Mouse (Mus musculus): ENCODE measurements around the gene Kif1b. TPM values are rescaled to one million over a fixed set of nuclear protein-coding genes. Genes with fewer than 3 reads are reported as not detected.

Gene Kif1b
- total and polyA plus RNA-seq, 3 experiments: 10.0 to 27.6 (median 17.0) TPM

DNA sequence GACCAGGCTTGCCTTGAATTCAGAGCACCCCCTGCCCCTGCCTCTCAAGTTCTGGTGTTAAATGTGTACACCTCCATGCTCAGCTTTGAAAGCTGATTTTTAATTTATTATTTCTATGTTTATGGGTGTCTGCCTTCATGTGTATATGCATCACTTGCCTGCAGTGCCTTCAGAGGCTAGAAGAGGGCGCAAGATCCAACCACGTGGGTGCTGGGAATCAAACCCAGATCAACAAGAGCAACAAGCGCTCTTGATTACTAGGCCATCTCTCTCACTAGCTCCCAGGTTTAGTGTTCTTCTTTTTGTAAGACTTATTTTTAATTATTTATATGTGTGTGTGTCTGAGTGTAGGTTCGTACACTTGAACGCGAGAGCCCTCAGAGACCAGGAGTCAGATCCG is 152.6 kb downstream of the Kif1b start:
- H3K27me3 ChIP-seq (replicated peaks): no peaks in the 10 kb centered on the region
- H3K9ac ChIP-seq (ENCODE audit: insufficient read depth, low read depth): no peak overlapping the region
- H3K4me2 ChIP-seq (ENCODE audit: insufficient read depth, low read depth, poor library complexity, severe bottlenecking): no peak overlapping the region
- TF ChIP-seq CTCF (conservative IDR thresholded peaks at IDR 0.05 in 1 of 2, IDR thresholded peaks at IDR 0.05 in 1 of 2; ENCODE audit: low read depth in 2 of 2, low read length in 2 of 2): 0 out of 4 replicates have a peak, but pooled peaks of 1 of the 2 experiments have one; percentile 6
- TF ChIP-seq NELFE (IDR thresholded peaks at IDR 0.05; ENCODE audit: low read depth, low read length): no peak
- peaks cover 5% of the 10 kb centered on the region for H3K9me3 ChIP-seq (replicated peaks; ENCODE audit: low read length)
- in situ Hi-C loops (cut with MboI; ENCODE audit: low pct_ligation_motif_present, low pct_unique_long_range_greater_than_20kb, low sequenced_read_pairs) (loop anchor here (25.0 kb wide), 1 partner anchor 557 kb away; the partner anchor contains the start of gene Pik3cd), dilution Hi-C loops (cut with MboI; ENCODE audit: extremely low pct_ligation_motif_present, extremely low pct_unique_long_range_greater_than_20kb, low sequenced_read_pairs) (no loop called here)
- H3K36me3 ChIP-seq (replicated peaks in 1 of 2; ENCODE audit: control insufficient read depth in 1 of 2, insufficient read depth in 1 of 2, low read length in 1 of 2): peaks cover 92 to 99% of the 10 kb centered on the region in 2 experiments
- H3K79me2 ChIP-seq (replicated peaks; ENCODE audit: control insufficient read depth, extremely low read depth, insufficient read depth, poor library complexity, severe bottlenecking): no peaks in the 10 kb centered on the region
- no peak for DNase-seq (ENCODE audit: extremely low read depth)
- no peak overlapping the region for H3K4me3 ChIP-seq (replicated peaks in 1 of 3; ENCODE audit: low read depth in 2 of 3, low read length in 2 of 3, poor library complexity in 1 of 3)
- no peak overlapping the region for H3K27ac ChIP-seq (ENCODE audit: insufficient read depth, low read depth)
- H3K4me1 ChIP-seq (ENCODE audit: control insufficient read depth in 1 of 2, insufficient read depth in 2 of 2): peaks cover 0 to 4% of the 10 kb centered on the region in 2 experiments; a peak in 1 of 4 replicates

- no peaks in the 10 kb centered on the region for H3K79me2 ChIP-seq (replicated peaks; ENCODE audit: control insufficient read depth, extremely low read depth, insufficient read depth, poor library complexity, severe bottlenecking)
- no peak overlapping the region for H3K4me2 ChIP-seq (ENCODE audit: insufficient read depth, low read depth, poor library complexity, severe bottlenecking)
- in situ Hi-C loops (cut with MboI; ENCODE audit: low pct_ligation_motif_present, low pct_unique_long_range_greater_than_20kb, low sequenced_read_pairs) (loop anchor here (25.0 kb wide), 1 partner anchor 562 kb away; the partner anchor contains the start of gene Pik3cd), dilution Hi-C loops (cut with MboI; ENCODE audit: extremely low pct_ligation_motif_present, extremely low pct_unique_long_range_greater_than_20kb, low sequenced_read_pairs) (no loop called here)
- H3K4me1 ChIP-seq (ENCODE audit: control insufficient read depth in 1 of 2, insufficient read depth in 2 of 2): peaks cover 4 to 9% of the 10 kb centered on the region in 2 experiments; a peak in 3 of 4 replicates
- H3K27ac ChIP-seq (ENCODE audit: insufficient read depth, low read depth): no peak overlapping the region
- no peaks in the 10 kb centered on the region for H3K27me3 ChIP-seq (replicated peaks)
- peaks cover 3% of the 10 kb centered on the region for H3K9me3 ChIP-seq (replicated peaks; ENCODE audit: low read length)
- TF ChIP-seq ZKSCAN1 (IDR thresholded peaks at IDR 0.05; ENCODE audit: borderline replicate concordance, low read depth, low read length): no peak
- no peak for TF ChIP-seq UBTF (IDR thresholded peaks at IDR 0.05; ENCODE audit: low read depth, low read length)
- TF ChIP-seq CHD1 (IDR thresholded peaks at IDR 0.05; ENCODE audit: low read depth, low read length): no peak
- TF ChIP-seq MXI1 (IDR thresholded peaks at IDR 0.05; ENCODE audit: low read depth, low read length): no peak
- no peak for TF ChIP-seq JUN (IDR thresholded peaks at IDR 0.05; ENCODE audit: insufficient read depth, low read depth, low read length)
- no peak for TF ChIP-seq ETS1 (conservative IDR thresholded peaks at IDR 0.05; ENCODE audit: low read depth, low read length)
- TF ChIP-seq POLR2AphosphoS2 (IDR thresholded peaks at IDR 0.05; ENCODE audit: low read depth, low read length): no peak
- TF ChIP-seq RCOR1 (conservative IDR thresholded peaks at IDR 0.05; ENCODE audit: low read depth, low read length): no peak
- TF ChIP-seq MAX (IDR thresholded peaks at IDR 0.05; ENCODE audit: low read length): no peak
- TF ChIP-seq ZNF384 (IDR thresholded peaks at IDR 0.05; ENCODE audit: low read depth, low read length): no peak
- no peak for TF ChIP-seq USF2 (conservative IDR thresholded peaks at IDR 0.05; ENCODE audit: low read depth, low read length)
- TF ChIP-seq BHLHE40 (IDR thresholded peaks at IDR 0.05; ENCODE audit: low read depth, low read length): no peak
- no peak for TF ChIP-seq NRF1 (IDR thresholded peaks at IDR 0.05; ENCODE audit: low read depth, low read length)
- peaks cover 60 to 67% of the 10 kb centered on the region in 2 experiments for H3K36me3 ChIP-seq (replicated peaks in 1 of 2; ENCODE audit: control insufficient read depth in 1 of 2, insufficient read depth in 1 of 2, low read length in 1 of 2)
- no peak overlapping the region for H3K9ac ChIP-seq (ENCODE audit: insufficient read depth, low read depth)
- H3K4me3 ChIP-seq (replicated peaks in 1 of 3; ENCODE audit: low read depth in 2 of 3, low read length in 2 of 3, poor library complexity in 1 of 3): no peak overlapping the region
- no peak for DNase-seq (ENCODE audit: extremely low read depth)
Observed at GRCm38 (mm10) chr4:149150721-149151120, 156.8 kb downstream of the Kif1b start.
